Mouse (Mus musculus) ES-E14 (cell line): ENCODE measurements around the gene Narf.

Source experiments
- CHD2 ChIP-seq: IDR thresholded peaks from 2 replicates; pipeline ENCODE4 v1.6.1; 2014; ENCODE audit warnings: mild to moderate bottlenecking, low read depth, low read length, inconsistent platforms
- MAFK ChIP-seq: IDR thresholded peaks from 2 replicates; pipeline ENCODE4 v1.6.1; 2014; ENCODE audit warnings: mild to moderate bottlenecking, low read depth, low read length, inconsistent platforms; ENCODE audit not compliant: insufficient read depth
- ZC3H11A ChIP-seq: IDR thresholded peaks from 2 replicates; pipeline ENCODE4 v1.6.1; 2012; ENCODE audit warnings: low read depth, mild to moderate bottlenecking, inconsistent platforms, low read length, borderline replicate concordance

GRCm38 (mm10) chr11:121203859-121204160 lies 33.2 kb upstream of the Narf start:
- no peak for TF ChIP-seq MAFK
- TF ChIP-seq ZC3H11A = no peak
- no peak for TF ChIP-seq CHD2
